Mouse (Mus musculus) ES-E14 (cell line): ENCODE measurements around the gene Sec14l1. TPM values are rescaled to one million over a fixed set of nuclear protein-coding genes. Genes with fewer than 3 reads are reported as not detected.

Source experiments
- DNase-seq: peaks from one replicate; pipeline ENCODE4 v3.0.0-alpha.2; 2013; ENCODE audit warnings: low read depth, low spot score
- H3K27ac ChIP-seq: 2 replicates; pipeline ENCODE4 v1.5.1; 2012; ENCODE audit warnings: low read depth, mild to moderate bottlenecking, low read length, moderate library complexity, mixed read lengths; ENCODE audit not compliant: poor library complexity, insufficient read depth, severe bottlenecking
- H3K36me3 ChIP-seq: 2 replicates; pipeline ENCODE4 v1.6.1; 2012; ENCODE audit warnings: mild to moderate bottlenecking, low read length, moderate library complexity, mixed read lengths; ENCODE audit not compliant: control insufficient read depth, poor library complexity, insufficient read depth, severe bottlenecking
- H3K4me1 ChIP-seq, 2 experiments: fragments of 150-350 bp in 1 of 2; sonication (generic) in 1 of 2; 2 replicates each; pipeline ENCODE4 v1.6.1; 2012; ENCODE audit warnings: low read length in 2 of 2, mild to moderate bottlenecking in 1 of 2, mixed read lengths in 1 of 2; ENCODE audit not compliant: control insufficient read depth in 2 of 2, insufficient read depth in 2 of 2, poor library complexity in 1 of 2
- H3K4me3 ChIP-seq, 2 experiments: fragments of 150-350 bp in 1 of 2; sonication (generic) in 1 of 2; 2 replicates each; pipeline ENCODE4 v1.5.1; 2012; ENCODE audit warnings: low read length in 2 of 2, low read depth in 1 of 2, mild to moderate bottlenecking in 1 of 2, mixed read lengths in 1 of 2; ENCODE audit not compliant: insufficient read depth in 1 of 2, poor library complexity in 1 of 2, severe bottlenecking in 1 of 2
- H3K9ac ChIP-seq: 2 replicates; pipeline ENCODE4 v1.6.1; 2012; ENCODE audit warnings: low read depth, mild to moderate bottlenecking, low read length, mixed read lengths; ENCODE audit not compliant: poor library complexity, insufficient read depth, severe bottlenecking
- H3K9me3 ChIP-seq: fragments of 150-350 bp; sonication (generic); 2 replicates; pipeline ENCODE4 v1.6.1; 2012; ENCODE audit warnings: low read depth, mild to moderate bottlenecking, low read length; ENCODE audit not compliant: control insufficient read depth, insufficient read depth
- CHD2 ChIP-seq: IDR thresholded peaks from 2 replicates; pipeline ENCODE4 v1.6.1; 2014; ENCODE audit warnings: mild to moderate bottlenecking, low read depth, low read length, inconsistent platforms
- HCFC1 ChIP-seq: IDR thresholded peaks from 2 replicates; pipeline ENCODE4 v1.6.1; 2012; ENCODE audit warnings: low read length, inconsistent platforms, borderline replicate concordance; ENCODE audit not compliant: insufficient read depth
- MAFK ChIP-seq: IDR thresholded peaks from 2 replicates; pipeline ENCODE4 v1.6.1; 2014; ENCODE audit warnings: mild to moderate bottlenecking, low read depth, low read length, inconsistent platforms; ENCODE audit not compliant: insufficient read depth
- ZC3H11A ChIP-seq: IDR thresholded peaks from 2 replicates; pipeline ENCODE4 v1.6.1; 2012; ENCODE audit warnings: low read depth, mild to moderate bottlenecking, inconsistent platforms, low read length, borderline replicate concordance
- ZNF384 ChIP-seq: IDR thresholded peaks from 2 replicates; pipeline ENCODE4 v1.6.1; 2012; ENCODE audit warnings: low read depth, low read length, inconsistent platforms
- in situ Hi-C, 2 experiments: fragments of 600-800 bp; cut with MboI; formaldehyde crosslinking; loops; one replicate each; pipeline ENCODE4 v1.15.1; 2025; ENCODE audit warnings: low sequenced_read_pairs in 2 of 2, inconsistent platforms in 1 of 2; ENCODE audit not compliant: unreplicated experiment in 2 of 2
- total RNA-seq: library from RNA; depleted of rRNA; stranded (reverse); fragments of 300-350 nt; gene quantifications from 2 replicates; pipeline ENCODE4 v1.2.3, GENCODE M21; 2012

Gene Sec14l1
- total RNA-seq, 1 experiment: 36.7 TPM

- H3K36me3 ChIP-seq: peaks cover 52% of the 10 kb centered on the region
- no peak overlapping the region for H3K27ac ChIP-seq
These were observed 38.6 kb downstream of the Sec14l1 start for GRCm38 (mm10) chr11:117153553-117153952.

GRCm38 (mm10) chr11:117154088-117154815 lies 39.3 kb downstream of the Sec14l1 start:
- no peak for DNase-seq
- in situ Hi-C loops: no loop called here
- TF ChIP-seq CHD2 (no peak), ZC3H11A (no peak), MAFK (no peak), ZNF384 (no peak), HCFC1 (no peak)
- Histone ChIP-seq H3K4me3 (no peak overlapping the region), H3K9ac (no peak overlapping the region), H3K9me3 (no peaks in the 10 kb centered on the region), H3K27ac (no peak overlapping the region), H3K4me1 (peaks cover 0 to 17% of the 10 kb centered on the region in 2 experiments; a peak in 2 of 4 replicates), H3K36me3 (peaks cover 49% of the 10 kb centered on the region)

More at GRCm38 (mm10) chr11:117153553-117153952, 38.6 kb downstream of the Sec14l1 start:
- Histone ChIP-seq H3K4me3 (no peak overlapping the region), H3K4me1 (peaks cover 0 to 17% of the 10 kb centered on the region in 2 experiments; a peak in 2 of 4 replicates), H3K9me3 (no peaks in the 10 kb centered on the region), H3K9ac (no peak overlapping the region)
- in situ Hi-C loops: no loop called here
- TF ChIP-seq CHD2: no peak
- TF ChIP-seq ZC3H11A: no peak
- TF ChIP-seq ZNF384: no peak
- TF ChIP-seq MAFK: no peak
- TF ChIP-seq HCFC1: no peak
- DNase-seq: no peak

- peak; percentile 84 for DNase-seq
- Histone ChIP-seq H3K9ac (peak overlapping the region; percentile 67; the same call in 1 of the 2 replicates), H3K27ac (peak overlapping the region; percentile 68), H3K36me3 (peaks cover 40% of the 10 kb centered on the region), H3K4me3 (peak overlapping the region; percentile 26 to 42; a peak in 3 of 4 replicates), H3K4me1 (peaks cover 0 to 17% of the 10 kb centered on the region in 2 experiments; a peak in 2 of 4 replicates), H3K9me3 (no peaks in the 10 kb centered on the region)
- in situ Hi-C loops: no loop called here
- TF ChIP-seq CHD2 (no peak), ZNF384 (no peak), HCFC1 (no peak), MAFK (no peak), ZC3H11A (no peak)
These were observed 41.8 kb downstream of the Sec14l1 start for GRCm38 (mm10) chr11:117156725-117157124.

GRCm38 (mm10) chr11:117158343-117158742 lies 43.4 kb downstream of the Sec14l1 start:
- in situ Hi-C loops: no loop called here
- Histone ChIP-seq H3K36me3 (peaks cover 37% of the 10 kb centered on the region), H3K4me3 (no peak overlapping the region), H3K9me3 (no peaks in the 10 kb centered on the region), H3K27ac (no peak overlapping the region), H3K9ac (no peak overlapping the region), H3K4me1 (peaks cover 0 to 17% of the 10 kb centered on the region in 2 experiments; a peak in 2 of 4 replicates)
- no peak for DNase-seq
- no peak for TF ChIP-seq MAFK
- TF ChIP-seq ZC3H11A: no peak
- TF ChIP-seq CHD2: no peak
- TF ChIP-seq ZNF384: no peak
- no peak for TF ChIP-seq HCFC1
